Mouse (Mus musculus) embryonic fibroblast, embryonic 13.5 days (primary cell): ENCODE results near the gene Vmn2r89.

Experiments used
- CTCF ChIP-seq: IDR thresholded peaks from 2 replicates; pipeline ENCODE4 v1.5.1; 2011; ENCODE audit warnings: mild to moderate bottlenecking, control low read depth, low read length, moderate library complexity, borderline replicate concordance; ENCODE audit not compliant: insufficient read depth
- POLR2A ChIP-seq: IDR thresholded peaks from 2 replicates; pipeline ENCODE4 v1.6.1; 2011; ENCODE audit warnings: low read depth, mild to moderate bottlenecking, control low read depth, low read length, moderate library complexity

GRCm38 (mm10) chr14:51500461-51500860, 48.8 kb downstream of the Vmn2r89 start:
- no peak for TF ChIP-seq CTCF
- TF ChIP-seq POLR2A: no peak
